ENCODE assay signal across 1 mouse cellular context in the genomic region with DNA sequence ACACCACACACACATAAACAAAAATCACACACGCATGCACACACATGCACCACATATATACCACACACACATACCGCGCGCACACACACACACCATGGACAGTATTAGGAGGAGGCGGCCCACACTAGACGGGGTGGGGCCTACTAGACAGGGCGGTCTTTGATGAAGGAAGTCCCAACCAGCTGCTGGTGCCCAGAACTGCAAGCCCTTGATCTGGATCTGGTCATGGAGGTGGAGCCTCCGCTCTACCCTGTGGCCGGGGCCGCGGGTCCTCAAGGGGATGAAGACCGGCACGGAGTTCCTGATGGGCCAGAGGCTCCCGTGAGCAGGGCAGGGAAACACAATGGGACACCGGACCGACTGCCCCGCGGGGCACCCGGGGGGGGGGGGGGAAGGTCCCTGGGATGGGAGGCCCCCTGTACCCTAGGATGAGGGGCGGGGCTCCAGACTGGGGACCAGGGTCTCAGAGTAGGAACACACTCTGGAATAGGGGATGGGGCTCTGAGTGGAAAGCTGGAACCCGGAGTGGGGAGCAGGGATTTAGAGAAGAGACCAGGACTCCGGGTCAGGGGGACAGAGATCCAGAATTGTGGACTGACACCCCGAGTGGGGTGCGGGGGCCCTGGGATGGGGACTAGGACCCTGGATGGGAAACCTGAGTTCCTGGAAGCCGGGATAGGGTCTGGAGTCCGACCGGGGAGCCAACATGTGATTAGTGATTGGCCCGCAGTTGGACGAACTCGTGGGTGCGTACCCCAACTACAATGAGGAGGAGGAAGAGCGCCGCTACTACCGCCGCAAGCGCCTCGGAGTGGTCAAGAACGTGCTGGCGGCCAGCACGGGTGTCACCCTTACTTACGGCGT.
TF ChIP-seq lines count a peak whose summit lies in the region.

A gene (plus strand): TSS at position 155 of the 864 bp plus-strand sequence.

TF ChIP-seq in MEL, 35 proteins besides CTCF, POLR2A, EP300 and RAD21 (continued from another document):
- peak; percentile 45; the same call in 1 of the 2 replicates for TF ChIP-seq HCFC1 (IDR thresholded peaks at IDR 0.05; ENCODE audit: low read depth, low read length)
